Mouse (Mus musculus) cerebellum, adult 2 months (tissue): ENCODE results near the gene Prr12.

Experiments
- CTCF ChIP-seq: fragments of 200-500 bp; IDR thresholded peaks from 2 replicates; pipeline ENCODE4 v1.5.1; 2011; ENCODE audit warnings: low read depth, mild to moderate bottlenecking, control low read depth, low read length, moderate library complexity, borderline replicate concordance; ENCODE audit not compliant: insufficient read depth
- POLR2A ChIP-seq: fragments of 200-500 bp; IDR thresholded peaks from 2 replicates; pipeline ENCODE4 v1.6.1; 2011; ENCODE audit warnings: low read length, control low read depth, borderline replicate concordance; ENCODE audit not compliant: insufficient read depth

DNA sequence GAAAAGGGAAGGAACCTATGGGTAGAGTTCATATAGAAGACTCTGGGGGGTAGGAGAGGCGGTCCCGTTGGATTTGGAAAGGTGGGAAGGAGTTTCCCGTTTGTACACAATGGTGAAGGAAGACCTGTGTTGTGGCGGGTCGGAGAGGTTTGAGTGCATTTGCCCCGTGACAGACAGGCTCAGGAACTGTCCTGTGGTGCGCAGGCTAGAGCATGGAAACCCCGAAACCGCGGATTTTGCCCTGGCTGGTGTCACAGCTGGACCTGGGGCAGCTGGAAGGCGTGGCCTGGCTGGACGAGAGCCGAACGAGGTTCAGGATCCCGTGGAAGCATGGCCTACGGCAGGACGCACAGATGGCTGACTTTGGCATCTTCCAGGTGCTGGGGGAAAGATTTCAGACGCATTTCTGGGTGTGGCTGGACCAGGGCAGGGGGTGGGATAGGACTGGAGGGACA, 54.2 kb downstream of the Prr12 start, which contains the start of gene Bcl2l12:
- no peak for TF ChIP-seq POLR2A
- no peak for TF ChIP-seq CTCF
